Mouse (Mus musculus): ENCODE measurements around the gene Nol4l. TPM values are rescaled to one million over a fixed set of nuclear protein-coding genes. Genes with fewer than 3 reads are reported as not detected.
A peak's percentile ranks its signal among the peaks of the same experiment; 100 is the strongest.

Gene Nol4l
- polyA plus RNA-seq, 1 experiment: 24.3 TPM

- no peaks in the 10 kb centered on the region for H3K4me1 ChIP-seq (ENCODE audit: control insufficient read depth, insufficient read depth, low read length)
- H3K4me3 ChIP-seq (replicated peaks; ENCODE audit: insufficient read depth, low read depth, low read length): no peak overlapping the region
- H3K27me3 ChIP-seq (ENCODE audit: control insufficient read depth, insufficient read depth, low read length): no peaks in the 10 kb centered on the region
- no peak for TF ChIP-seq POLR2A (IDR thresholded peaks at IDR 0.05; ENCODE audit: borderline replicate concordance, insufficient read depth, low read length)
- no peak for TF ChIP-seq CTCF (IDR thresholded peaks at IDR 0.05; ENCODE audit: borderline replicate concordance, insufficient read depth, low read depth, low read length)
- 97% methylated on average over 3 of the region's 3 CpGs for WGBS
- DNase-seq: no peak
- H3K27ac ChIP-seq (ENCODE audit: insufficient read depth, low read length): no peak overlapping the region
Observed at GRCm38 (mm10) chr2:153538898-153539297, 9.1 kb upstream of the Nol4l start.

GRCm38 (mm10) chr2:153533981-153534380 lies 4.2 kb upstream of the Nol4l start:
- no peak for DNase-seq
- TF ChIP-seq CTCF (IDR thresholded peaks at IDR 0.05; ENCODE audit: borderline replicate concordance, insufficient read depth, low read depth, low read length): no peak
- no peak for TF ChIP-seq POLR2A (IDR thresholded peaks at IDR 0.05; ENCODE audit: borderline replicate concordance, insufficient read depth, low read length)
- Histone ChIP-seq H3K4me1 (ENCODE audit: control insufficient read depth, insufficient read depth, low read length) (no peaks in the 10 kb centered on the region), H3K27me3 (ENCODE audit: control insufficient read depth, insufficient read depth, low read length) (no peaks in the 10 kb centered on the region), H3K4me3 (replicated peaks; ENCODE audit: insufficient read depth, low read depth, low read length) (no peak overlapping the region), H3K27ac (ENCODE audit: insufficient read depth, low read length) (no peak overlapping the region)
- 90% methylated on average over 1 of the region's 1 CpGs for WGBS

- no peak for DNase-seq
- TF ChIP-seq CTCF (IDR thresholded peaks at IDR 0.05; ENCODE audit: borderline replicate concordance, insufficient read depth, low read depth, low read length): no peak
- TF ChIP-seq POLR2A (IDR thresholded peaks at IDR 0.05; ENCODE audit: borderline replicate concordance, insufficient read depth, low read length): no peak
- Histone ChIP-seq H3K4me3 (replicated peaks; ENCODE audit: insufficient read depth, low read depth, low read length) (no peak overlapping the region), H3K27me3 (ENCODE audit: control insufficient read depth, insufficient read depth, low read length) (no peaks in the 10 kb centered on the region), H3K27ac (ENCODE audit: insufficient read depth, low read length) (no peak overlapping the region), H3K4me1 (ENCODE audit: control insufficient read depth, insufficient read depth, low read length) (peaks cover 12% of the 10 kb centered on the region)
- 81% methylated on average over 5 of the region's 5 CpGs for WGBS
Observed at GRCm38 (mm10) chr2:153530948-153531347, 1.2 kb upstream of the Nol4l start.

GRCm38 (mm10) chr2:153529365-153529781 lies 398 bp downstream of the Nol4l start:
- TF ChIP-seq POLR2A (IDR thresholded peaks at IDR 0.05; ENCODE audit: borderline replicate concordance, insufficient read depth, low read length) (no peak), CTCF (IDR thresholded peaks at IDR 0.05; ENCODE audit: borderline replicate concordance, insufficient read depth, low read depth, low read length) (no peak)
- no peaks in the 10 kb centered on the region for H3K27me3 ChIP-seq (ENCODE audit: control insufficient read depth, insufficient read depth, low read length)
- H3K4me3 ChIP-seq (replicated peaks; ENCODE audit: insufficient read depth, low read depth, low read length): peak overlapping the region; percentile 75
- peak; percentile 69 to 76 for DNase-seq
- peak overlapping the region; percentile 62 for H3K27ac ChIP-seq (ENCODE audit: insufficient read depth, low read length)
- WGBS: under 1% methylated on average over 48 of the region's 53 CpGs
- peaks cover 14% of the 10 kb centered on the region for H3K4me1 ChIP-seq (ENCODE audit: control insufficient read depth, insufficient read depth, low read length)

GRCm38 (mm10) chr2:153528571-153529364 lies 1.0 kb downstream of the Nol4l start:
- TF ChIP-seq CTCF (IDR thresholded peaks at IDR 0.05; ENCODE audit: borderline replicate concordance, insufficient read depth, low read depth, low read length): no peak
- TF ChIP-seq POLR2A (IDR thresholded peaks at IDR 0.05; ENCODE audit: borderline replicate concordance, insufficient read depth, low read length): no peak
- H3K27ac ChIP-seq (ENCODE audit: insufficient read depth, low read length): peak overlapping the region; percentile 62
- peaks cover 14% of the 10 kb centered on the region for H3K4me1 ChIP-seq (ENCODE audit: control insufficient read depth, insufficient read depth, low read length)
- peak overlapping the region; percentile 75 for H3K4me3 ChIP-seq (replicated peaks; ENCODE audit: insufficient read depth, low read depth, low read length)
- peak; percentile 52 to 56 for DNase-seq
- WGBS: under 1% methylated on average over 59 of the region's 70 CpGs
- no peaks in the 10 kb centered on the region for H3K27me3 ChIP-seq (ENCODE audit: control insufficient read depth, insufficient read depth, low read length)

GRCm38 (mm10) chr2:153527580-153528531 lies 1.9 kb downstream of the Nol4l start:
- Histone ChIP-seq H3K27ac (ENCODE audit: insufficient read depth, low read length) (peak overlapping the region; percentile 54), H3K4me3 (replicated peaks; ENCODE audit: insufficient read depth, low read depth, low read length) (peak overlapping the region; percentile 75), H3K27me3 (ENCODE audit: control insufficient read depth, insufficient read depth, low read length) (no peaks in the 10 kb centered on the region), H3K4me1 (ENCODE audit: control insufficient read depth, insufficient read depth, low read length) (peaks cover 21% of the 10 kb centered on the region)
- no peak for TF ChIP-seq POLR2A (IDR thresholded peaks at IDR 0.05; ENCODE audit: borderline replicate concordance, insufficient read depth, low read length)
- no peak for TF ChIP-seq CTCF (IDR thresholded peaks at IDR 0.05; ENCODE audit: borderline replicate concordance, insufficient read depth, low read depth, low read length)
- DNase-seq: peak; percentile 55 to 66
- 5% methylated on average over 83 of the region's 85 CpGs for WGBS

GRCm38 (mm10) chr2:153526850-153527530 lies 2.8 kb downstream of the Nol4l start:
- Histone ChIP-seq H3K27me3 (ENCODE audit: control insufficient read depth, insufficient read depth, low read length) (no peaks in the 10 kb centered on the region), H3K4me1 (ENCODE audit: control insufficient read depth, insufficient read depth, low read length) (peaks cover 25% of the 10 kb centered on the region), H3K4me3 (replicated peaks; ENCODE audit: insufficient read depth, low read depth, low read length) (peak overlapping the region; percentile 75), H3K27ac (ENCODE audit: insufficient read depth, low read length) (peak overlapping the region; percentile 54)
- TF ChIP-seq POLR2A (IDR thresholded peaks at IDR 0.05; ENCODE audit: borderline replicate concordance, insufficient read depth, low read length) (no peak), CTCF (IDR thresholded peaks at IDR 0.05; ENCODE audit: borderline replicate concordance, insufficient read depth, low read depth, low read length) (no peak)
- DNase-seq: peak; percentile 29 to 46
- 47% methylated on average over 9 of the region's 9 CpGs for WGBS

Data from cerebellum, adult 2 months (tissue).